Mouse (Mus musculus): ENCODE results near the gene Gmpr2. TPM values are rescaled to one million over a fixed set of nuclear protein-coding genes. Genes with fewer than 3 reads are reported as not detected.

The Gmpr2 gene
- polyA plus RNA-seq, 1 experiment from 2014 or later, result 74.2 TPM

GRCm38 (mm10) chr14:55721076-55721475, 49.3 kb downstream of the Gmpr2 start:
- WGBS, result 76% methylated on average over 6 of the region's 6 CpGs
- Histone ChIP-seq H3K4me3 (ENCODE audit: low read length) (peak overlapping the region; percentile 82), H3K27me3 (ENCODE audit: insufficient read depth, low read length) (no peaks in the 10 kb centered on the region), H3K36me3 (ENCODE audit: insufficient read depth, low read length) (peaks cover 17% of the 10 kb centered on the region; the same call in 1 of the 2 replicates), H3K9ac (replicated peaks; ENCODE audit: low read length) (peak overlapping the region; percentile 84; the same call in 1 of the 2 replicates), H3K9me3 (ENCODE audit: low read length) (no peaks in the 10 kb centered on the region), H3K27ac (ENCODE audit: low read length) (peak overlapping the region; percentile 92), H3K4me1 (ENCODE audit: insufficient read depth, low read length) (peaks cover 10% of the 10 kb centered on the region), H3K4me2 (replicated peaks; ENCODE audit: low read depth, low read length) (peak overlapping the region; percentile 58)
- peak; percentile 24; the same call in 1 of the 2 replicates for ATAC-seq (ENCODE audit: low FRiP score, low TSS enrichment)

DNA sequence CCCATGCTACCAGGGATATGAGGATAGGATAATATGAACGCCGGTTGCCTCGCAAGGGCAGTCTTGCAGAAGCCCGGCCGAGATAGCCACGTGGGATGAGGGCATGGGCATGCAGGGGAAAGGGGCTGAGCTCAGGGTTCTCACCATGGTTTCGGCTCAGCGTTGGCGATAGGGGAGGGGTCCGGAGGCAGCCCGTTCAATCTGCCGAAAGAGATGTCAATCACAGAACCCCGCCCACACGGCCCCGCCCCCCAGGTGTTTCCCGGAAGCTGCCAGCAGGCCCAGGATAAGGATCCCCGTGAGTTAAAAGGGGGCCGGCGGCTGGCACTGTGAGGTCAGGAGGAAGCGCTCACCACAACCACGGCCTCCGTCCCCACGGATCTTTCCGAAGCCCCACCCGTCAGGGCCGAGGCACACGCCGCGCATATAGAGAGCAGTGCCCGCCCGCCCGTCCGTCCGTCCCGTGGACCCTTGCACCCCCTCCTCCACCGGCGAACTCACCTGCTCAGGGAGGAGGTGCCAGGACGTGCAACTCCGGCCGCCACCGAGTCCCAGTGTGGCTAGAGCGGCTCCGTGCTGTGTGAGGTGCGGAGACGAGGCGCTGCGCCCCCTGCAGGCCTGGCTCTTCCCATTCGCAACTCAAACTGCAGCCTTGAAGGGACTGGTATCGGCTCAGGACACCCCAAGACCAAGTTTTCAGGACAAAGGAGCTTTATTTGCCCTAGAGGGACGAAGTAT, 50.1 kb downstream of the Gmpr2 start, which contains the start of gene Rabggta:
Rabggta (minus strand) TSS at position 564 of the 738 bp plus-strand sequence.
- peak; percentile 97 for ATAC-seq (ENCODE audit: low FRiP score, low TSS enrichment)
- Histone ChIP-seq H3K4me2 (replicated peaks; ENCODE audit: low read depth, low read length) (peak within 1 kb of the TSS; percentile 58), H3K4me1 (ENCODE audit: insufficient read depth, low read length) (peaks cover 10% of the 10 kb centered on the region), H3K36me3 (ENCODE audit: insufficient read depth, low read length) (peaks cover 17% of the 10 kb centered on the region; the same call in 1 of the 2 replicates), H3K9ac (replicated peaks; ENCODE audit: low read length) (peak within 1 kb of the TSS; percentile 84), H3K27me3 (ENCODE audit: insufficient read depth, low read length) (no peaks in the 10 kb centered on the region), H3K4me3 (ENCODE audit: low read length) (peak within 1 kb of the TSS; percentile 82), H3K9me3 (ENCODE audit: low read length) (no peaks in the 10 kb centered on the region), H3K27ac (ENCODE audit: low read length) (peak within 1 kb of the TSS; percentile 92)
- under 1% methylated on average over 50 of the region's 50 CpGs for WGBS

DNA sequence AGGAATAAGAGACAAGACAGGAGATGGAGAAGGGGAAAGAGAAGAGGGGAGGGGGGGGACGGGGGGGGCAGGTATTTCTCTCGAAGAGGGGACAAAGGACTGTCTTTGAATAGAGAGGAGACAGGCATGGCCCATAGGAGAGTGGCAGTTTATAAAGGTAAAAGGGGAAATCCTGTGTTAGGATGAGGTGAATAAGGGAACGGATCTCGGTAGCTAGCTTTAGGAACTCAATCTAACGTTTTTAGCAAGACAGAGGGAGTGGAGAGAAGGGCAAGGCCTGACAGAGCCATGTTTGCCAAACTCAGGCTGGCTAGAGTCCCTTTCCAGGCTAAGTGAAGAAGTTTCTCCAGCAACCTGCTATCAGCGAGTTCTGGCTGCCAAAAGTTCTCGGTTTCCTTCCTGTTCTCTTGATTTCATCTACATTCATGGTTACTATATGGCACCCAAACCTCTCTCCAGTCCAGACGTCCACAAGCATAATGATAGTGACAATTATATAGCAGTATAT, 50.8 kb downstream of the Gmpr2 start:
- H3K27ac ChIP-seq (ENCODE audit: low read length), result no peak overlapping the region
- H3K9me3 ChIP-seq (ENCODE audit: low read length), result no peaks in the 10 kb centered on the region
- H3K36me3 ChIP-seq (ENCODE audit: insufficient read depth, low read length), result peaks cover 17% of the 10 kb centered on the region; the same call in 1 of the 2 replicates
- ATAC-seq (ENCODE audit: low FRiP score, low TSS enrichment), result no peak
- H3K4me1 ChIP-seq (ENCODE audit: insufficient read depth, low read length), result peaks cover 10% of the 10 kb centered on the region
- no peaks in the 10 kb centered on the region for H3K27me3 ChIP-seq (ENCODE audit: insufficient read depth, low read length)
- H3K9ac ChIP-seq (replicated peaks; ENCODE audit: low read length), result peak overlapping the region; percentile 84; the same call in 1 of the 2 replicates
- peak overlapping the region; percentile 82 for H3K4me3 ChIP-seq (ENCODE audit: low read length)
- peak overlapping the region; percentile 58 for H3K4me2 ChIP-seq (replicated peaks; ENCODE audit: low read depth, low read length)
- WGBS, result 48% methylated on average over 8 of the region's 8 CpGs

DNA sequence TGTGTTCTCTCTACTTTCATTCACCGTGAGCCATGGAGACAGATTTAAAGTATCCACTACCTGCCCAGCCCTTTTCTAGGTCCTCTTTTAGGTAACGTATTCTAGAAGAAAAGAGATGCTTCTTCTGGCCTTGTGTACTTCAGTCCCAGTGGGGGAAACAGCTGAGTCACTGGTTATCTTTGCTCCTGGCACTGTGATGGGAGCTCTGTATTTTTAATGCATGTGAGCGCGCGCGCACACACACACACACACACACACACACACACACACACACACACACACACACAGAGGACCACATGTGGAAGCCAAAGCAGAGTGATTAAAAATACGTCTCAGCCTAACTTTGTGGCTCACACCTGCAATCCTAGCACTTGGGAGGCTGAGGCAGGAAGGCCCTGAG, 51.7 kb downstream of the Gmpr2 start:
- Histone ChIP-seq H3K4me1 (ENCODE audit: insufficient read depth, low read length) (peaks cover 10% of the 10 kb centered on the region), H3K27ac (ENCODE audit: low read length) (no peak overlapping the region), H3K9ac (replicated peaks; ENCODE audit: low read length) (no peak overlapping the region), H3K4me2 (replicated peaks; ENCODE audit: low read depth, low read length) (no peak overlapping the region), H3K9me3 (ENCODE audit: low read length) (no peaks in the 10 kb centered on the region), H3K27me3 (ENCODE audit: insufficient read depth, low read length) (no peaks in the 10 kb centered on the region), H3K36me3 (ENCODE audit: insufficient read depth, low read length) (peaks cover 13% of the 10 kb centered on the region; the same call in 1 of the 2 replicates), H3K4me3 (ENCODE audit: low read length) (no peak overlapping the region)
- WGBS, result 92% methylated on average over 7 of the region's 7 CpGs
- ATAC-seq (ENCODE audit: low FRiP score, low TSS enrichment), result no peak

GRCm38 (mm10) chr14:55724411-55724871, 52.7 kb downstream of the Gmpr2 start:
- H3K9ac ChIP-seq (replicated peaks; ENCODE audit: low read length), result 0 out of 2 replicates have a peak overlapping the region, but pooled peaks have one; percentile 16
- H3K9me3 ChIP-seq (ENCODE audit: low read length), result no peaks in the 10 kb centered on the region
- H3K27ac ChIP-seq (ENCODE audit: low read length), result no peak overlapping the region
- no peaks in the 10 kb centered on the region for H3K27me3 ChIP-seq (ENCODE audit: insufficient read depth, low read length)
- ATAC-seq (ENCODE audit: low FRiP score, low TSS enrichment), result no peak
- peaks cover 10% of the 10 kb centered on the region for H3K4me1 ChIP-seq (ENCODE audit: insufficient read depth, low read length)
- no peak overlapping the region for H3K4me3 ChIP-seq (ENCODE audit: low read length)
- 0 out of 2 replicates have a peak, but pooled peaks cover 7% of the 10 kb centered on the region for H3K36me3 ChIP-seq (ENCODE audit: insufficient read depth, low read length)
- WGBS, result 54% methylated on average over 8 of the region's 8 CpGs
- H3K4me2 ChIP-seq (replicated peaks; ENCODE audit: low read depth, low read length), result no peak overlapping the region

DNA sequence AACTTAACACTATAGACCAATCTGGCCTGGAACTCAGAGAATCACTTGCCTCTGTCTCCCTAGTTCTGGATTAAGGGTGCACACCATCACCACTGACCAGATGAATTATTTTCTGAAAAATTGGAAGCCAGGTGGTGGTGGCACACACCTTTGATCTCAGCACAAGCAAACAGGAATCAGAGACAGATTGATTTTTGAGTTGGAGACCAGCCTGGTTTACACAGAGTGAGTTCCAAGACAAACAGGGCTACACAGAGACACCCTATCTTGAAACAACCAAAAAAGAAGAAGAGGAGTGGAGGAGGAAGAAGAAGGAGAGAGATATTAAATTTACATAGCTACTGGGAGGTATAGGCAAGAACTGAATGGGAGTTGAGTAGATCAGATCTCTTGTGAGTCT, 54.5 kb downstream of the Gmpr2 start:
- Histone ChIP-seq H3K27me3 (ENCODE audit: insufficient read depth, low read length) (no peaks in the 10 kb centered on the region), H3K9me3 (ENCODE audit: low read length) (no peaks in the 10 kb centered on the region)
- no peak for ATAC-seq (ENCODE audit: low FRiP score, low TSS enrichment)

GRCm38 (mm10) chr14:55727889-55728685, 56.3 kb downstream of the Gmpr2 start:
- H3K9me3 ChIP-seq (ENCODE audit: low read length), result no peaks in the 10 kb centered on the region
- 67% methylated on average over 8 of the region's 8 CpGs for WGBS
- H3K27ac ChIP-seq (ENCODE audit: low read length), result no peak overlapping the region
- ATAC-seq (ENCODE audit: low FRiP score, low TSS enrichment), result no peak
- no peaks in the 10 kb centered on the region for H3K36me3 ChIP-seq (ENCODE audit: insufficient read depth, low read length)
- H3K4me2 ChIP-seq (replicated peaks; ENCODE audit: low read depth, low read length), result no peak overlapping the region
- H3K4me3 ChIP-seq (ENCODE audit: low read length), result no peak overlapping the region
- H3K27me3 ChIP-seq (ENCODE audit: insufficient read depth, low read length), result no peaks in the 10 kb centered on the region
- H3K4me1 ChIP-seq (ENCODE audit: insufficient read depth, low read length), result no peaks in the 10 kb centered on the region
- no peak overlapping the region for H3K9ac ChIP-seq (replicated peaks; ENCODE audit: low read length)

More for the DNA sequence above, 54.5 kb downstream of the Gmpr2 start:
- Histone ChIP-seq H3K9ac (replicated peaks; ENCODE audit: low read length) (no peak overlapping the region), H3K4me1 (ENCODE audit: insufficient read depth, low read length) (peaks cover 5% of the 10 kb centered on the region), H3K36me3 (ENCODE audit: insufficient read depth, low read length) (no peaks in the 10 kb centered on the region), H3K4me3 (ENCODE audit: low read length) (no peak overlapping the region), H3K27ac (ENCODE audit: low read length) (no peak overlapping the region), H3K4me2 (replicated peaks; ENCODE audit: low read depth, low read length) (no peak overlapping the region)

Other genes starting within 250 kb of the Gmpr2 start
- 147 and 157 TPM in 2 replicates for gene Dhrs4, start 193.2 kb upstream of the Gmpr2 start, polyA plus RNA-seq (2015; fragmentation: Nextera tagmentation; extraction: Ambion mirVana)
- 2.5 and 3.0 TPM in 2 replicates for gene Carmil3, start 181.3 kb upstream of the Gmpr2 start, polyA plus RNA-seq (2015; fragmentation: Nextera tagmentation; extraction: Ambion mirVana)
- gene Cpne6, start 161.5 kb upstream of the Gmpr2 start, polyA plus RNA-seq (2015; fragmentation: Nextera tagmentation; extraction: Ambion mirVana), result 0.21 and 0.46 TPM in 2 replicates
- not detected in 2 replicates for gene Nrl, start 147.0 kb upstream of the Gmpr2 start, polyA plus RNA-seq (2015; fragmentation: Nextera tagmentation; extraction: Ambion mirVana)
- gene Pck2, start 131.7 kb upstream of the Gmpr2 start, polyA plus RNA-seq (2015; fragmentation: Nextera tagmentation; extraction: Ambion mirVana), result 64.2 and 66.0 TPM in 2 replicates
- gene Dcaf11, start 111.9 kb upstream of the Gmpr2 start, polyA plus RNA-seq (2015; fragmentation: Nextera tagmentation; extraction: Ambion mirVana), result 117 TPM in 2 replicates
- 1.2 and 1.6 TPM in 2 replicates for gene A730061H03Rik, start 111.5 kb upstream of the Gmpr2 start, polyA plus RNA-seq (2015; fragmentation: Nextera tagmentation; extraction: Ambion mirVana)
- 4.5 and 4.6 TPM in 2 replicates for gene Fitm1, start 96.3 kb upstream of the Gmpr2 start, polyA plus RNA-seq (2015; fragmentation: Nextera tagmentation; extraction: Ambion mirVana)
- gene Psme1, start 93.8 kb upstream of the Gmpr2 start, polyA plus RNA-seq (2015; fragmentation: Nextera tagmentation; extraction: Ambion mirVana), result 156 and 168 TPM in 2 replicates
- 9.3 and 9.5 TPM in 2 replicates for gene Emc9, start 86.6 kb upstream of the Gmpr2 start, polyA plus RNA-seq (2015; fragmentation: Nextera tagmentation; extraction: Ambion mirVana)
- gene Psme2, start 80.8 kb upstream of the Gmpr2 start, polyA plus RNA-seq (2015; fragmentation: Nextera tagmentation; extraction: Ambion mirVana), result 207 and 226 TPM in 2 replicates
- 21.3 and 26.2 TPM in 2 replicates for gene Rnf31, start 80.2 kb upstream of the Gmpr2 start, polyA plus RNA-seq (2015; fragmentation: Nextera tagmentation; extraction: Ambion mirVana)
- gene Irf9, start 68.4 kb upstream of the Gmpr2 start, polyA plus RNA-seq (2015; fragmentation: Nextera tagmentation; extraction: Ambion mirVana), result 16.8 and 17.7 TPM in 2 replicates
- 23.0 and 24.2 TPM in 2 replicates for gene Rec8, start 53.9 kb upstream of the Gmpr2 start, polyA plus RNA-seq (2015; fragmentation: Nextera tagmentation; extraction: Ambion mirVana)
- 120 and 130 TPM in 2 replicates for gene Ipo4, start 36.0 kb upstream of the Gmpr2 start, polyA plus RNA-seq (2015; fragmentation: Nextera tagmentation; extraction: Ambion mirVana)
- 1.5 and 1.6 TPM in 2 replicates for gene Gm49378, start 34.0 kb upstream of the Gmpr2 start, polyA plus RNA-seq (2015; fragmentation: Nextera tagmentation; extraction: Ambion mirVana)
- 137 and 139 TPM in 2 replicates for gene Tm9sf1, start 28.1 kb upstream of the Gmpr2 start, polyA plus RNA-seq (2015; fragmentation: Nextera tagmentation; extraction: Ambion mirVana)
- 1.1 and 1.3 TPM in 2 replicates for gene Tssk4, start 21.8 kb upstream of the Gmpr2 start, polyA plus RNA-seq (2015; fragmentation: Nextera tagmentation; extraction: Ambion mirVana)
- gene Mdp1, start 11.4 kb upstream of the Gmpr2 start, polyA plus RNA-seq (2015; fragmentation: Nextera tagmentation; extraction: Ambion mirVana), result 59.8 and 61.0 TPM in 2 replicates
- 514 and 521 TPM in 2 replicates for gene Nedd8, start 183 bp downstream of the Gmpr2 start, polyA plus RNA-seq (2015; fragmentation: Nextera tagmentation; extraction: Ambion mirVana)
- 43.9 and 44.5 TPM in 2 replicates for gene Tinf2, start 9.9 kb downstream of the Gmpr2 start, polyA plus RNA-seq (2015; fragmentation: Nextera tagmentation; extraction: Ambion mirVana)
- 2.9 and 3.0 TPM in 2 replicates for gene Tgm1, start 42.0 kb downstream of the Gmpr2 start, polyA plus RNA-seq (2015; fragmentation: Nextera tagmentation; extraction: Ambion mirVana)
- gene Rabggta, start 50.3 kb downstream of the Gmpr2 start, polyA plus RNA-seq (2015; fragmentation: Nextera tagmentation; extraction: Ambion mirVana), result 43.3 and 46.2 TPM in 2 replicates
- 112 and 119 TPM in 2 replicates for gene Dhrs1, start 73.7 kb downstream of the Gmpr2 start, polyA plus RNA-seq (2015; fragmentation: Nextera tagmentation; extraction: Ambion mirVana)
- gene Nop9, start 73.8 kb downstream of the Gmpr2 start, polyA plus RNA-seq (2015; fragmentation: Nextera tagmentation; extraction: Ambion mirVana), result 40.6 and 41.9 TPM in 2 replicates
- gene Cideb, start 86.5 kb downstream of the Gmpr2 start, polyA plus RNA-seq (2015; fragmentation: Nextera tagmentation; extraction: Ambion mirVana), result 21.1 and 21.3 TPM in 2 replicates
- gene Ltb4r2, start 89.5 kb downstream of the Gmpr2 start, polyA plus RNA-seq (2015; fragmentation: Nextera tagmentation; extraction: Ambion mirVana), result 0.41 and 0.45 TPM in 2 replicates
- gene Ltb4r1, start 94.0 kb downstream of the Gmpr2 start, polyA plus RNA-seq (2015; fragmentation: Nextera tagmentation; extraction: Ambion mirVana), result 0.54 and 0.92 TPM in 2 replicates
- 16.7 and 19.7 TPM in 2 replicates for gene Adcy4, start 112.2 kb downstream of the Gmpr2 start, polyA plus RNA-seq (2015; fragmentation: Nextera tagmentation; extraction: Ambion mirVana)
- gene Ripk3, start 116.9 kb downstream of the Gmpr2 start, polyA plus RNA-seq (2015; fragmentation: Nextera tagmentation; extraction: Ambion mirVana), result 39.3 and 43.4 TPM in 2 replicates
- 38.2 and 38.7 TPM in 2 replicates for gene Nfatc4, start 151.2 kb downstream of the Gmpr2 start, polyA plus RNA-seq (2015; fragmentation: Nextera tagmentation; extraction: Ambion mirVana)
- 22.5 and 25.1 TPM in 2 replicates for gene Nynrin, start 182.1 kb downstream of the Gmpr2 start, polyA plus RNA-seq (2015; fragmentation: Nextera tagmentation; extraction: Ambion mirVana)
- gene Cbln3, start 212.5 kb downstream of the Gmpr2 start, polyA plus RNA-seq (2015; fragmentation: Nextera tagmentation; extraction: Ambion mirVana), result 0.42 and 0.74 TPM in 2 replicates
- gene Khnyn, start 213.0 kb downstream of the Gmpr2 start, polyA plus RNA-seq (2015; fragmentation: Nextera tagmentation; extraction: Ambion mirVana), result 18.7 and 19.3 TPM in 2 replicates
- 71.1 and 75.8 TPM in 2 replicates for gene Sdr39u1, start 228.4 kb downstream of the Gmpr2 start, polyA plus RNA-seq (2015; fragmentation: Nextera tagmentation; extraction: Ambion mirVana)